Mouse (Mus musculus) gastrocnemius, adult 8-10 months (tissue): ENCODE results near the gene Olfr873. TPM values are rescaled to one million over a fixed set of nuclear protein-coding genes. Genes with fewer than 3 reads are reported as not detected.
"Not testable (repeated sequence)": the region's sequence is repeated elsewhere in the genome, so short reads cannot be mapped to it uniquely, and the experiment has no call there.

ENCODE experiments used
- DNase-seq, 2 experiments: peaks; one replicate each; pipeline ENCODE4 v3.0.0; 2022; ENCODE audit warnings: low spot score in 2 of 2
- total RNA-seq, 4 experiments: library from RNA; stranded (reverse); gene quantifications; 2 replicates each; pipeline ENCODE4 v1.2.4; 2022

Olfr873 gene
- total RNA-seq, result not detected

DNA sequence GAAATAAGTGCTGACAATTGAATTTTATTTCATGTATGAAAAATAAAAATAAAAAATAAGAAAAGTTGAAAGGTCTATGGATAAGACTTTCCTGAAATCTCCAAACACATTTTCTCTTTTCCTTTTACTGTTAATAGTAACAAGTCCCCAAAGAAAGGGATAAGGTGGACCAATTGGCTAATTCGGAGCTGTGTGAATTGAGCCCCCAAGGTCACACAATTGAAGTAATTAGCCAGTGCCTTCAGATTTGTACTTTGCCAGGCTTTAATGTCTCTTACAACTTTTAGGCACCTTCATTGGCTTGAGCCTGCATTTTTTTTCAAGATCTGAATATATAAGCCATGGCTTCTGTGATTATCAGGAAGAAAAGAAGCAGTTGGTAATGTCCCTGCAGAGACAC, at the start of gene Olfr873:
Gene Olfr873, plus strand, starts transcription at position 301 of the 400 bp plus-strand sequence.
- no peak for DNase-seq

DNA sequence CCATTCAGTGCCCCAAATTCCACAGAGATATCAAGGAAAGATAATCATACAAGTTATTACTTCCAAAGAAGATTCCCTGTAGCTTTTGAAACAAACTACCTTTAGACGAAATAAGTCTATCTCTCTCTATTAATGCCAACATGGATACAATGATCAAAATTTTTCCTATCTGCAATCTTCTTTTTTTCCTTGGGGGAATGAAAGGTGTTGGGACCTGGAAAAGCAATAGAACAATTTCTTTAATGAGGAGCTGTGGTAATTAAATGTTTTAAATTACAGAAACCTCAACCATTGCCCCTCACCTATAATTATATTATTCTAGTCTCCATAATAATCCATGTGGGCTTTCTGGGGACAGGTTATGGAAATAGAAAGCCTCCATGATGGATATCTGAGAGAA, 16.3 kb upstream of the Olfr873 start, which contains the start of gene Olfr39:
Gene Olfr39, plus strand, starts transcription at position 301 of the 400 bp plus-strand sequence.
- no peak for DNase-seq

DNA sequence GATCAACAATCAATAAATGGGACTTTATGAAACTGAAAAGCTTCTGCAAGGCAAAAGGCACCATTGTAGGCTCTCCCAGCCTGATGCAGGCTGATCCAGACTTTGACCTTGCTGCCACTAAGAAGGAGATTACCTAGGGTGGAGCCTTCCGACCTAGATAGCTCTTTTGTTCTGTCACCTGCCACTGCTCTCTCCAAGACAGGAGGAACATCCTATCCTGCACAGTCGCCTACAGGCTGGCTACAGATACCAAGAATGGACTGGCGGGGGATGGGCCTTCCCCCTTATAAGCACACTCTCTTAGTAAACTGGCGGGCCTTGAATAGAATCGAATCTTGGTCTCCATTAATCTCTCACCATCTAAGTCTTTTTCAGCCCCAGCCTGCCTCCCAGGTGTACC, 2.8 kb upstream of the Olfr873 start:
- DNase-seq, result not testable (repeated sequence)

DNA sequence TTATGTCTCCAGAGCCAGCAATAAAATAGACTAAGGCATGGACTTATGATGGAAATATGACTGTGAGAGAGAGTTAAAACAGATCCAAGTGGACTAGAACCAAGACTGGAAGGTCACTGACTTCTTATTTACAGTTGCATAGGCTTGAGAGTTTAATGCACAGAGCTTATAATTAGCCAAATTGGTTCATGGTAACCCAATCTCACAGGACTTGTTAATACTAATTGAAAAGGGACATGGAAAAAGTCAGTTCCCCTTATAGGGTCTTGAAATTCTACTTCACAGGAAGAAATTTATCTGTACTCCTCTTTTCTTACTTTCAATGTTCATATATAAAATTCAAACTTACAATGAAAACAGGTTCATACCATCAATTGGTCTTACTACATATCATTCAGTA, 37.7 kb downstream of the Olfr873 start, which contains the start of gene Olfr18:
Gene Olfr18, minus strand, starts transcription at position 101 of the 400 bp plus-strand sequence.
- DNase-seq, result no peak

DNA sequence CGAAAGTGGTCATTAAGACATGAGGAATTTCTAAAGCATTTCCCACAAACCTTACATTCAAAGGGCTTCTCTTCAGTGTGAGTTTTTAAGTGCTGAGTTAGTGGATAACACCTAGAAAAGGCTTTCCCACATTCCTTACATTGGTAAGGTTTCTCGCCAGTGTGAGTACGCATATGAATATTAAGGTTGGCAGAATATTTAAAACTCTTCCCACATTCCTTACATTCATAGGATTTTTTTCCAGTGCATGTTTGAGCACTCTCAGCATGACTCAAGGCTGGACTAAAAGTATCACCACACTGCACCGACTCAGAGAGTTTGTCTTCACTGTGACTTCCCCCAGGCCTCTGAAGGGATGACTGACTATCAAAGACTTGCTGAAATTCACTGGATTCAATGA, 50.2 kb downstream of the Olfr873 start:
- no peak for DNase-seq

Other genes starting within 250 kb of the Olfr873 start
- gene Olfr867, start 241.0 kb upstream of the Olfr873 start, total RNA-seq, result not detected
- not detected for gene Olfr868, start 199.9 kb upstream of the Olfr873 start, total RNA-seq
- gene Olfr869, start 169.5 kb upstream of the Olfr873 start, total RNA-seq, result not detected
- gene Olfr870, start 124.5 kb upstream of the Olfr873 start, total RNA-seq, result not detected
- not detected for gene Olfr871, start 86.3 kb upstream of the Olfr873 start, total RNA-seq
- gene Olfr872, start 61.4 kb upstream of the Olfr873 start, total RNA-seq, result not detected
- gene Olfr39, start 16.2 kb upstream of the Olfr873 start, total RNA-seq, result not detected
- not detected for gene Olfr18, start 37.6 kb downstream of the Olfr873 start, total RNA-seq
- gene Zfp560, start 86.6 kb downstream of the Olfr873 start, total RNA-seq, result 10 to 100 TPM; 13.5 to 14.2 (median 13.8) TPM
- gene Zfp26, start 161.6 kb downstream of the Olfr873 start, total RNA-seq, result 1 to 10 TPM; 5.8 to 10.0 (median 8.8) TPM
- gene Zfp426, start 194.2 kb downstream of the Olfr873 start, total RNA-seq, result 1 to 10 TPM; 7.3 to 9.6 (median 8.2) TPM
- 10 to 100 TPM; 13.4 to 20.6 (median 18.9) TPM for gene Zfp266, start 222.9 kb downstream of the Olfr873 start, total RNA-seq